Mouse (Mus musculus) myocyte (in vitro differentiated cells): ENCODE measurements around the gene Fkbp15.

Source experiments
- CEBPB ChIP-seq: IDR thresholded peaks from 2 replicates; pipeline ENCODE4 v1.6.1; 2011; ENCODE audit warnings: mild to moderate bottlenecking, moderate library complexity; ENCODE audit not compliant: poor library complexity, insufficient read depth, severe bottlenecking
- E2F4 ChIP-seq: IDR thresholded peaks from one replicate; pipeline ENCODE4 v1.6.1; 2011; ENCODE audit warnings: mild to moderate bottlenecking, control low read depth, moderate library complexity; ENCODE audit not compliant: insufficient read depth
- MAX ChIP-seq: IDR thresholded peaks from one replicate; pipeline ENCODE4 v1.6.1; 2011; ENCODE audit warnings: low read depth, mild to moderate bottlenecking, control low read depth
- MYOD1 ChIP-seq, 3 experiments: IDR thresholded peaks; one replicate each; pipeline ENCODE4 v1.6.1; 2011; ENCODE audit warnings: control low read depth in 2 of 3, low read depth in 2 of 3, mild to moderate bottlenecking in 2 of 3, moderate library complexity in 1 of 3; ENCODE audit not compliant: insufficient read length in 2 of 3, control insufficient read depth in 1 of 3
- MYOG ChIP-seq, 3 experiments: IDR thresholded peaks; one replicate each; pipeline ENCODE4 v1.6.1; 2011; ENCODE audit warnings: control low read depth in 2 of 3, low read depth in 2 of 3, mild to moderate bottlenecking in 2 of 3; ENCODE audit not compliant: insufficient read length in 2 of 3, control insufficient read depth in 1 of 3, insufficient read depth in 1 of 3
- POLR2A ChIP-seq: IDR thresholded peaks from one replicate; pipeline ENCODE4 v1.6.1; 2011; ENCODE audit warnings: low read depth, mild to moderate bottlenecking, control low read depth, moderate library complexity; ENCODE audit not compliant: insufficient read length
- POLR2AphosphoS2 ChIP-seq: IDR thresholded peaks from one replicate; pipeline ENCODE4 v1.6.1; 2011; ENCODE audit warnings: low read depth, control low read depth; ENCODE audit not compliant: insufficient read length
- REST ChIP-seq: IDR thresholded peaks from one replicate; pipeline ENCODE4 v1.6.1; 2011; ENCODE audit warnings: mild to moderate bottlenecking, control low read depth, moderate library complexity; ENCODE audit not compliant: insufficient read depth, insufficient read length
- SRF ChIP-seq: IDR thresholded peaks from one replicate; pipeline ENCODE4 v1.6.1; 2011; ENCODE audit warnings: low read depth; ENCODE audit not compliant: control insufficient read depth, insufficient read length
- TCF12 ChIP-seq: IDR thresholded peaks from one replicate; pipeline ENCODE4 v1.6.1; 2011; ENCODE audit warnings: mild to moderate bottlenecking, control low read depth; ENCODE audit not compliant: poor library complexity, insufficient read depth, severe bottlenecking
- TCF3 ChIP-seq: IDR thresholded peaks from one replicate; pipeline ENCODE4 v1.6.1; 2011; ENCODE audit warnings: low read depth, control low read depth; ENCODE audit not compliant: insufficient read length
- USF1 ChIP-seq: IDR thresholded peaks from one replicate; pipeline ENCODE4 v1.6.1; 2011; ENCODE audit warnings: low read depth, mild to moderate bottlenecking, control low read depth, moderate library complexity

- TF ChIP-seq POLR2A (no peak), USF1 (no peak), TCF3 (no peak), CEBPB (no peak), E2F4 (no peak), SRF (no peak), MAX (no peak), POLR2AphosphoS2 (no peak), MYOD1 (IDR thresholded peaks at IDR 0.05; ENCODE audit: control insufficient read depth in 1 of 3, insufficient read length in 2 of 3, low read depth in 2 of 3) (no peak), MYOG (IDR thresholded peaks at IDR 0.05; ENCODE audit: control insufficient read depth in 1 of 3, insufficient read depth in 1 of 3, insufficient read length in 2 of 3, low read depth in 2 of 3) (no peak), TCF12 (no peak), REST (no peak)
Observed at GRCm38 (mm10) chr4:62262276-62262675, 98.1 kb downstream of the Fkbp15 start, which contains the start of gene Slc31a2.
